Mouse (Mus musculus): ENCODE results near the gene Sp8.

DNA sequence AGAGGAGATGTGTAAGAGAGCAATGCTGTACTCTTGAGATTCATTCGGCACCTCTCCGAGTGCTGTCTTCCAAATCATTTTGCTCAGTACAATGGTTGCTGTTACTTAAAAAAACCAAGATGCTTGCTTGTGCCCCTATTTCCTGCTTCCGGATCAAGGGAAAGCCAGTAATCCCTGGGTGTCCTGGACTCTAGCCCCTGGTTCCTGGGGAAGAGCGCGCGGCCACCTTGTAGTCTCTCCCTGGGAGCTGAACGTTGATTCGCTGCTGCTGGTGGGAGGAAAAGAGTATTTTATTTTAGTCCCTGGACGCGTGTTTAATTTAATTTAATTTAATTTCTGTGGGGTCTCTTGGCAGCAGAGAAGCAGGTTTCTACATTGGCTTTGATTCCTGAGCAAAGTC lies 8.3 kb downstream of the Sp8 start:
- TF ChIP-seq POLR2A (IDR thresholded peaks at IDR 0.05; ENCODE audit: control insufficient read depth, extremely low read depth, insufficient read depth, low read length, poor library complexity) (no peak), CTCF (IDR thresholded peaks at IDR 0.05; ENCODE audit: borderline replicate concordance, control insufficient read depth, extremely low read depth, insufficient read depth, low read length, poor library complexity) (no peak)

All from thymus, adult 2 months (tissue).